Mouse (Mus musculus) MN1 (cell line): ENCODE results near the gene Vwa7.
"Not testable (repeated sequence)": the region's sequence is repeated elsewhere in the genome, so short reads cannot be mapped to it uniquely, and the experiment has no call there.

ENCODE experiments used
- DNase-seq: peaks from one replicate; pipeline ENCODE4 v3.0.0-alpha.2; 2016; ENCODE audit warnings: low spot score

The Vwa7 gene

DNA sequence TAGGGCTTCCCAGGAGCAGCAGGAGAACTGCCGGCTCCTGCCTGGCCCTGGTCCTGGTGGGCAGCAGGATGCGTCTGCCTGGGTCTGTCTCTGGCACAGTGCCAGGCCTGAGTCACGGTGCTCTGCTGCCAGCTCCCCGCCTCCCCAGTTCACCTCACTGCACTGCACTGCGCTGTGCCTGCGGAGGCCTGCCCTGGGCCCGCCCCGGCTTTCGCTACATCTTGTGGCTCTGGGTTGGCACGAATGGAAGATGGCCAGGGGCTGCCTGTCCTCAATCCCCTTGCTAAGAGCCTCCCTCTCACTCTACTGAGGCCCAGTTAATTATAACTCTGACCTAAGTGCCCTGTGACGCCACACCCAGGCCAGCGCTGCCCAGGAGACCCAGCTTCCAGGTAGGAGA is at the start of gene Vwa7:
Gene Vwa7, plus strand, starts transcription at position 204 of the 400 bp plus-strand sequence.
- peak; percentile 94 for DNase-seq

DNA sequence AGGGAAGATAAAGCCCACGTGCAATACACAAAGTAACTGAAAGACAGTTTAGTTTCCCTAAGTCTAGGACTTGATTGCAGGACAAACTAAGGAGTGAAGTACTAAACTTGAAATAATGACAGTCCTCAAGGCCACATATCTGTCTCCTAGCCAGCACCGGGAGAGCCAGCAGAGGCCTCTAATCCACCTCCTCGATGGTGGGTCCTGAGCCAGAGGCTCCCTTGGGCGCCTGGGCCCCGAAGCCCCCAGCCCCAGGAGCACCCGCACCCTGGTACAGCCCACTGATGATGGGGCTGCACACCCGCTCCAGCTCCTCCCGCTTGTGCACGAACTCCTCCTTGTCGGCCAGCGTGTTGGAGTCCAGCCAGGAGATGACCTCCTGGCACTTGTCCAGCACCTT is 46.6 kb upstream of the Vwa7 start, which contains the start of gene Gm20481:
Gene Gm20481, plus strand, starts transcription at position 91 of the 400 bp plus-strand sequence.
- not testable (repeated sequence) for DNase-seq

DNA sequence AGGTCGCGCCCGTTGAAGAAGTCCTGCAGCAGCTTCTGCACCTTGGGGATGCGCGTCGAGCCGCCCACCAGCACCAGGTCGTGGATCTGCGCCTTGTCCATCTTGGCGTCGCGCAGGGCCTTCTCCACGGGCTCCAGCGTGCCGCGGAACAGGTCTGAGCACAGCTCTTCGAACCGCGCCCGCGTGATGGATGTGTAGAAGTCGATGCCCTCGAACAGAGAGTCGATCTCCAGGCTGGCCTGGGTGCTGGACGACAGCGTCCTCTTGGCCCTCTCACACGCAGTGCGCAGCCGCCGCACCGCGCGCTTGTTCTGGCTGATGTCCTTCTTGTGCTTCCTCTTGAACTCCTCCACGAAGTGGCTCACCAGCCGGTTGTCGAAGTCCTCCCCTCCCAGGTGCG is 45.5 kb upstream of the Vwa7 start:
- DNase-seq, result not testable (repeated sequence)

DNA sequence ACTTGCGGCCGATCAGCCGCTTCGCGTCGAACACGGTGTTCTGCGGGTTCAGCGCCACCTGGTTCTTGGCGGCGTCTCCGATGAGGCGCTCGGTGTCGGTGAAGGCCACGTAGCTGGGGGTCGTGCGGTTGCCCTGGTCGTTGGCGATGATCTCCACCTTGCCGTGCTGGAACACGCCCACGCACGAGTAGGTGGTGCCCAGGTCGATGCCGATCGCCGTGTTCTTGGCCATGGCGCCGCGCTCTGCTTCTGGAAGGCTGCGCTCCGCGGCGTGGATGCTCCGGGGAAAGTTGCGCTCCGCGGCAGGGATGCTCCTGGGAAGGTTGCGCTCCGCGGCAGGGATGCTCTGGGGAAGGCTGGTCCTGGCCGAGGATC is 44.7 kb upstream of the Vwa7 start:
- not testable (repeated sequence) for DNase-seq

DNA sequence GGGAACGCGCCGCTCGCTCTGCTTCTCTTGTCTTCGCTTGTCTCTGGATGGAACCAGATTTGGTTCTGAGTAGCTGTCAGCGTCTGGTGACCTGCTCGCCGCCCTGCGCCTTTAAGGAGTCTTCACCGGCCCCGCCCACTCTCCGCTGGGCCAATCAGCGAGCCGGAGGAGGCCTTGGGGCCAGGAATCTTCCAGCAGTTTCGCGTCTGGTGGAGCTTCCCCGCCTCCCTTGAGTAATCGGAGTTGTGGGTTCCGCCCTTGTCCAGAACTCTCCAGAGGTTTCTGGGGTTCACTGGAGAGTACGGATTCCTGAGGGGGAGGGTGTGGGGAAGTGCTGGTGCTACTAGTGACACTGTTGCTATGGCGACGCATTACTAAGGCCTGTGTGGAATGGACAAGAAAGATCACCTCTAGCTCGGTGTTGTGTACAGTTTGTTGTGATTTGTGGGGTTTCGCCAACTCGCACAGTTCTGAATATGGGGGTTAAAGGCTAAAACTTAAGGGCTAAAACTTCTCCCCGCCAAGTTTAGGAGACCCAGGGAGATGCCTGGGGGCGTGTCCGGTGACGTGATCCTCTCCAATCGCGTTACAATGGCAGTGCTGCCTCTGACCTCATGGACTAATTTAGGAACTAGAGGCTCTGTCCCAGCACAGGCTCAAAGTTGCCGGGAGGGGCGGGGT is 44.2 kb upstream of the Vwa7 start, which contains the start of the genes Hspa1a and Hspa1l:
Gene Hspa1a, minus strand, starts transcription at position 88 of the 681 bp plus-strand sequence.
Gene Hspa1l, plus strand, starts transcription at position 635 of the 681 bp plus-strand sequence.
- not testable (repeated sequence) for DNase-seq

DNA sequence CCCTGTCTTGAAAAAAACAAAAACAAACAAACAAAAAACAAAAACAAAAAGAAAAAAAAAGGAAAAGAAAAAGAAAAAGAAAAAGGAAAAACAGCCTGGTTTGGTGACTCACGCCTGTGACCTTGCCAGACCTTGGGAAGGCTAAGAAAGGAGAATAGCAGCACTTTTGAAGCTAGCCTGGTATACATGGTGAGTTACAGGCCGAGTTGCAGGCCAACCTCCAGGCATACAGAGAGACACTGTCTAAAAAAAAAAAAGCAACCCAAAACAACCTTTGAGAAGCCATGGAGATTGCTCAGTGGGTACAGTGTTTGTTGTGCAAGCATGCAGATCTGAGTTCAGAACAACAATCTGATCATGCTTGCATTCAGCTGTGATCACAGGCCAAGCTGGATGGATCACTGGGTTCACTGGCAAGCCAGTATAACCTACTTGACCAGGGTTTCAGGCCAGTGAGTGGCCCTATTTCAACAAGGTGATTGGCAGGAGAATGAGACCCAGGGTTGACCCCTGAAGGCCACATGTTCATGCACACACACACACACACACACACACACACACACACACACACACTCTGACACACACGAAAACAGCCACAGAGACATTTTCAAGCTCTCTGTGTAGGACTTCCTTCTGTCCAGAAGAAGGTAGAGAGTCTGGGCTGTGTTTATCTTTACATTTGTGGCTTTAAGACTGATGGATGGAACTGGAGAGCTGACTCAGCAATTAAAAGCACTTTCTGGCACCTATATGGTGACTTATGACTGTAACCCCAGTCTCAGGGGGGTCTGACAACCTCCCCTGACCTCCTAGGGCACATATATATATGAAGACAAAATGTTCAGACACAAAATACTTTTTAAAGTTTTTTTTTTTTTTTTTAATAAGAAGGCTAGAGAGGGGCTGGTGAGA is 40.5 kb upstream of the Vwa7 start:
- DNase-seq, result no peak

DNA sequence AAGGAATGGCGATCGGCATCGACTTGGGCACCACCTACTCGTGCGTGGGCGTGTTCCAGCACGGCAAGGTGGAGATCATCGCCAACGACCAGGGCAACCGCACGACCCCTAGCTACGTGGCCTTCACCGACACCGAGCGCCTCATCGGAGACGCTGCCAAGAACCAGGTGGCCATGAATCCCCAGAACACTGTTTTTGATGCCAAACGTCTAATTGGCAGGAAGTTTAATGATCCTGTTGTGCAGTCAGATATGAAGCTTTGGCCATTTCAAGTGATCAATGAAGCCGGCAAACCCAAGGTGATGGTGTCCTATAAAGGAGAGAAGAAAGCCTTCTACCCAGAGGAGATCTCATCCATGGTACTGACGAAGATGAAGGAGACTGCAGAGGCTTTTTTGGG is 39.4 kb upstream of the Vwa7 start:
- DNase-seq, result no peak

DNA sequence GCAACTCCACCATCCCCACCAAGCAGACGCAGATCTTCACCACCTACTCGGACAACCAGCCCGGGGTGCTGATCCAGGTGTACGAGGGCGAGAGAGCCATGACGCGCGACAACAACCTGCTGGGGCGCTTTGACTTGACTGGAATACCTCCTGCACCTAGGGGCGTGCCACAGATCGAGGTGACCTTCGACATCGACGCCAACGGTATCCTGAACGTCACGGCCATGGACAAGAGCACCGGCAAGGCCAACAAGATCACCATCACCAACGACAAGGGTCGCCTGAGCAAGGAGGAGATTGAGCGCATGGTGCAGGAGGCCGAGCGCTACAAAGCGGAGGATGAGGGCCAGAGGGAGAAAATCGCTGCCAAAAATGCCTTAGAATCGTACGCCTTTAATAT is 38.1 kb upstream of the Vwa7 start:
- DNase-seq, result no peak

DNA sequence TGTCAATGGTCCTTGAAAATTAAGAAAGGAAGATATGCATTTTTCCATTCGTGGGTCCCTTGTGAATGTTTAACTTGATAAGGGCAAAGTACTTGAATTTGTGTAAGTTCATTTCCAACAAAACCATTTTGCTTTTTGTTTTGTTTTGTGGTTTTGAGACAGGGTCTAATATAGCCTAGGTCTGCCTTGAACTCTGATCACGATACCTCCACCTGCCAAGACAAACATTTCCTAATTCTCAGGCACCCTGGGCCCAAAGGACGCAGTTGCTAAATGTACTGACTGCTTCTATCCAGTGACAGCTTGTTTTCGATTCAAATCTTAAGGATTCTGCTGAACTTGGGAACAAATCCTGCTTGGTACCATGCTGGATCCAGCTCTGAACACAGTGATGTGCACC is 36.7 kb upstream of the Vwa7 start:
- no peak for DNase-seq

DNA sequence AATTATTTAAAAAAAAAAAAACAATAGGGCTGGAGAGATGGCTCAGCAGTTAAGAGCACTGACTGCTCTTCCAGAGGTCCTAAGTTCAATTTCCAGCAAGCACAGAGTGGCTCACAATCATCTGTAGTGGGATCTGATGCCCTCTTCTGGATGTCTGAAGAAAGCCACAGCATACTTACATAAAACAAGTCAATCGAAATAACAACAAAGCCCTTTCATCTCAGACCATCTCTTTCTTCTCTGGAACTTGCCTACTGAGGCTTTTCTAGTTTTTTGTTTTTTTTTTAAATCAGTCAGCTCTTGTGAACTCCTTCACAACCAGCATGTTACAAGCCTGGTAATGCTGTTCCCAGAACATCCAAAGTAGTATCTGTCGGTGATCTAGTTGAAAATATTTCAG is 35.7 kb upstream of the Vwa7 start:
- DNase-seq, result peak; percentile 75

DNA sequence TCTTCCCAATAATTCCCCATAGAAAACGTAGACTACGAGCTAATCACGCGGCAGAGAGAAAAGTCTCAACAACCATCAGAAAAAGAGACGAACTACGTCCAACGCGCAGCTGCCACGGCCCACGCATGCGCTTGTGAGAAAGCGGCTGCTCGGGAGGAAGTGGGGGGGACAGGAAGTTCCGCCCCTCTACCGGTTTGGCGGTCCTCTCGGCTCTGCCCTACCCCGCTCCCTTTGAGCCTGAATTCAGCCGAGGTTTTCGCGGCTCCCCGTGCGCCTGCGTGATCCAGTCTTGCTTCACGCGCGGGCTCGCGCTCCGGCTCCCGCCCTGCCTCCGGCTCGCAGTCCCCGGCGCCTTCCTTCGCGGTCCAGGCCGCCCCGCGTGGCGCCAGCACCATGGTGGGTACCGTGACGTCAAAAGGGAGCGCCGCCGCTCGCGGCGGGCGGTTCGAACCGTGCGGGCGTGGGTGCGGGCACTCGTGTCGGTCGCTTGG is 34.6 kb upstream of the Vwa7 start, which contains the start of gene Lsm2:
Gene Lsm2, plus strand, starts transcription at position 173 of the 491 bp plus-strand sequence.
- DNase-seq, result peak; percentile 95

DNA sequence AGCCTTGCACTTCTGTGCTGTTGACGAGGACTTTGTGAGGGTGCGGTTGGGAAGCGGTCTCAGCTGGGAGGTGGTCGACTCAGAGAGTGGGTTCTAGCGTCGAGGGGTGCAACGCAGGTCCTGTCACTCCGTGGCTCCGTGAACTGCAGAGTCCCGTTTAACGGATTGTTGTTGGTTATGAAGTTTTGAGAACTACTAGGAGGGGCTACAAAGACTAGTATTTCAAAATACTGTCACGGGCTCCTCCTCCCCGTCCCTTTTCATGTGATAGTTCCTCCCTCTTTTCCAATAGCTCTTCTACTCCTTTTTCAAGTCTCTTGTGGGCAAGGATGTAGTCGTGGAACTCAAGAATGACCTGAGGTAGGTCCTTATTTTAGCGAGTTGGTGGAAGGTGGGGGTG is 34.1 kb upstream of the Vwa7 start:
- no peak for DNase-seq

DNA sequence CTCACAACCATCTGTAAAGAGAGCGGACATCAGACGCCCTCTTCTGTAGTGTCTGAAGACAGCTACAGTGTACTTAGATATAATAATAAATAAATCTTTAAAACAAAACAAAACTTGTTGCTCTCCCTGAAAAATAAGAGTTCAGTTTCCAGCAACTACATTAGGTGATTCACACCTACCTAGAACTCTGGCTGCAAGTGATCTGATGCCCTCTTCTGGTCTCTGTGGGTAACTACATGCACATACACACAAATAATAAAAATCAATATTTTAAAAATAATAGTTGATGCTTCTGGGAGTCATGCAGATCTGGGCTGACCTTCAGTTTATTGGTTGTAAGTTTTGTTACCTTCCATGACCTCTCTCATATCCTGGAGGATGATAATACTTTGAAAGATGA is 32.2 kb upstream of the Vwa7 start:
- DNase-seq, result peak; percentile 55

DNA sequence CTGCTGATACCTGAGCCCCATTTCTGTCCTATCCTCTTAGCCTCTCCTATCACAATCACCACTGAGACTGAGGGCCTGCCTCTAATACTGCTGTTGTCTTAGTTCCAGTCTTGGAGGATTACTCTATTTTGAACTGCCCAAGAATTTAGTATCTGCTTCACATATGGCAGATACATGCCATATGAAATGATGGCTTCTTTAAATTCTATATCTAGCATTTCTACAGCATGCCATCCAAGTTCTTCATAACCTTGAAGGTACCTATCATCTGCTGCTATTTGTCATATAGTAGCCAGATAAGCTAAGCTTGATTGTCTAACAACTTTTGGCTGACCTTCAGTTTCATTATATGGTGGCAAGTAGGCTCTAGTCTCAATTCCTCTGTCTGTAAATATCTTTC is 21.6 kb upstream of the Vwa7 start:
- no peak for DNase-seq

DNA sequence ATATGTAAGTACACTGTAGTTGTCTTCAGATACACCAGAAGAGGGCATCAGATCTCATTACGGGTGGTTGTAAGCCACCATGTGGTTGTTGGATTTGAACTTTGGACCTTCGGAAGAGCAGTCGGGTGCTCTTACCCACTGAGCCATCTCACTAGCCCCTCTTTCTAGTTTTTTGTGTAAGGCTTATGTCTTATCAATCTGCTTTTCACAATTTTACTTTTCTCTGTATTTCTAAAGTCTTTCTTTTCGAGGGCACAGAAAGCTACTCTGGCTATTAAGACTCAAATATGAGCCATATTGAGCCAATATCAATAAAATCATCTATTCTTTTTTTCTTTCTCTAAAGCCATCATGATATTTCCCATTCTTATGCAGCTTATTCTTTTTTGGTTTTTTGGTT is 21.2 kb upstream of the Vwa7 start:
- not testable (repeated sequence) for DNase-seq

DNA sequence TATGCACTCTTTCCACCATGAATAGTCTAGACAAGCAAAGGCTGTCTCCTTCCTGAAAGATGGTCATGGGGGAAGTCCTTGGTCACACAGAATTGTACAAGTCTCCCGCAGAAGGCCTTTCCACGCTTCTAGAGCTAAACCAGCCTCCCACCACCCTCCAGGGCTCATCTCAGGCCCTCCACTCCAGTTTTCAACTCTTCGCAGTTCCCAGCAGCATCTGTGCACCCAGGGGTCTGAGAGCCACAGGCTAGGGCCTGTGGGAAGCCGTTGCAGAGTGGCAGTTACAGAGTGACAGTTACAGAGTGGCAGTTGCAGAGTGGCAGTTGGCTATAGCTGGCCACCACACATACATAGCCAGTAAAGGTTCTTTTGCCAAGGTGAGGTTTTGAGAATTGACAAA is 20.5 kb upstream of the Vwa7 start:
- DNase-seq, result not testable (repeated sequence)

DNA sequence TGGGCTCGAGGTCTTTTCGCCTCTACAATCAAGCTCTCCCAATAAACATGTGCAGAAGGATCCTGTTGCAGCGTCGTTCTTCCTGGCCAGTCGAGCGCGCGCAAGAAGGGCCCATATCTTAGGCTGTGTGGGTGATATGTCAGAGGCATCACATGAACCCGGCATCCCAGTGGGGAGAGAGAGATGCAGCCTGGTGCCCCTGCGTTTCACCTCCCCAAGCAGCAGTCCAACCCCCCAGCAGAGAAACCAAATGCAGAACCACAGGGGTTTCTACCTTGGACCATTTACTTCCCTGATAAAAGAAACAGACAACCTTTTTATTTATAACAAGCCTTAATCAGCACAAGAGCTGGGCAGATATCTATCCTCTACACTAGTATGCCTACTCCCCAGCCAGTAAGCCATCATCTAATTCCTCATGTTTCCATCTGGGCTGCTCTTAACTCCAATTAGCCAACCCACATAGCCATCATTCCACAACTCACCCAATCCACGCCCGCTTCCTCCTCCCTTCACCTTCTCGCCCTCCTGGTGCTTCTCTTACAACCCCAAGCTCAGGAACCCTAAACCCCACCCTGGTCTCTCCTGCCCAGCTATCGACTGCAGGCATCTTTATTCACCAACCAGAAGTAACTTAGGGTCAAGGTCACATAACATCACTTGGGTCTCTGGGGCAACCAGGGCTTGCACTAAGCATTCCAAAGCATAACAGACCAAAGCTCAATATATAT is 19.8 kb upstream of the Vwa7 start:
- DNase-seq, result no peak

DNA sequence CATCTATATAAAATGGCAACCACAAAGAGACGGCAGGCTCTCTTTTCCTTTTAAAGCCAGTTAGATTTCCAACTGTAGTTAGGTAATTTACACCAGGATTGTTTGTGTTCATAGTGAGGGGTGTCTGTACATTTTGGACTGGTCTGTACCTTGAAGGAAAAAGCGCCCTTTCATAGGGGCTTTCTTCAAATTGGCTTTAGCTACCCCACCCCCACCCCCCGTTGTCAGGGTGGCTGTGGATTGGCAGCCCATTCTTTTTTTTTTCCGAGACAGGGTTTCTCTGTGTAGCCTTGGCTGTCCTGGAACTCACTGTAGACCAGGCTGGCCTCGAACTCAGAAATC is 19.3 kb upstream of the Vwa7 start:
- no peak for DNase-seq

DNA sequence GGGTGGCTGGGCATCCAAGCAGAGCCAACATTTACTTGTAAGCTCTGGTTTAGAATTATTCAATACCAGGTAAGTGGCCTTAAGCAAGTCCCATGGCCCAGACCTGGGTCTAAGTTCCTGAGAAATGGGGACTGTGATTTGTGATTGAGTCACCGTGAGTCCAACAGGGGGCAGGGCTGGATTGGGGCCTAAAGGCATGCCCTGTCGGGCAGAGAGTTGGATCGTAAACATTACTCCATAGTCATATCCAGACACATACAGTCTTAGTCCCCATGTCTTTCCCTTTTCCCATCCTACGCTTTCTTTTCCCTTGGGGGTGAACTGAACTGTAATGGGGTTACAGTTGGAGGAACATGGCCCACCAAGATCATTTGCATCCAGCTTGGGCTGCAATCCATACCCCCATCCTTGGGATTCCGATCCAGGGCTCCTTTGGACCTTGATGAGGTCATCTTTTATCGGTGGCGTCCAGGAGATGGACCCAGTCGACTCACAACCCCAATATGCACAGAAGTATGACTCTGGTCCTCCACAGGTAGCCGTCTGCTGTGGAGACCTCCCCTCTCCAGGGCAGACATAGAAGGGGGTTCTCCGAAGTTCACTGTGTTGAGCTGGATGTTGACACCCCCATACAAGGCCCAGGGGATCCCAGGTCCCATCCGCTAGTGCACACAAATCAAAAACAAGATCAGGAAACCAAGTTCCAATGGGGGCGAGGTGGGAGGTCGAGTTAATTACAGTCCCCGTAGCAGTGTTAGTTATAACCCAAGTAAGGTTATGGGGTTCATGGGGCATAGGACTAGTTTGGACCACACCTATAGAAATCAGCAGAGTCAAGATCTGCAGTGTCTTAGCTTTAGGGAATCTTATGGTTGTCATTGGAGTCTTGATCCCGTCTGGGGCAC is 17.6 kb upstream of the Vwa7 start:
- no peak for DNase-seq

DNA sequence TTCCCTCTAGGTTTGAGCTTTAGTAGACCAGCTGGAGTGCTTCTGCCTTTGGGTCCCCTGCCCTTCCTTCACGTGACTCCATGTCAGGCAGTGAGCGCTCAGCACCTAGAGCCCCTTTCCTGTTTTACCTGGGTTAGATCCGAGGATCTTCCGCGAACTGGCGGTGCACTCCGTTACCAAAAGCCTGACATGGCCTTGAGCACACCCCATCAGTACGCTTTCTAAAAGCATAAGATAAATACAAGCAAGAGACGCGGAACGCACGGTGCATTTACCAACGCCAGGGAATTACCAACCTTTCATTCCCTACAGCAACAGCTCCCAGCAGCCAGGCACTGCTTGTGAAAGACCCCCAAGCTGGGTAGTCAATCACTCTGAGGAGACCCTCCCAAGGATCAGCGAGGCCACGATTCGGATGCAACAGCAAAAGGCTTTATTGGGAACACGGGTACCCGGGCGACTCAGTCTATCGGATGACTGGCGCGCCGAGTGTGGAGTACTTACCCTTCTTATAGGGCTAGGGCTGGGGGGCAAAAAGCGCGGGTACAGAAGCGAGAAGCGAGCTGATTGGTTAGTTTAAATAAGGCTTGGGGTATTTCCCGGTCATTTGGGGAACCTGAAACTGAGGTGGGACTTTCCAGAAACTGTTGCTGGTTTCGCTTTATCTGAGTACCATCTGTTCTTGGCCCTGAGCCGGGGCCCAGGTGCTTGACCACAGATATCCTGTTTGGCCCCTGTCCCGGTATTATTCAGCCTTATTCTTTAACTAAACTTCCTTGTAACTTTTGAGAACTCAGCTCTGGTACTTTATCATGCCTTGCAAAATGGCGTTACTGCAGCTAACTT is 16.3 kb upstream of the Vwa7 start:
- not testable (repeated sequence) for DNase-seq
